Mouse (Mus musculus): ENCODE measurements around the gene Dscam.

GRCm38 (mm10) chr16:97021496-97021895, 149.1 kb downstream of the Dscam start:
- TF ChIP-seq POLR2A (IDR thresholded peaks at IDR 0.05; ENCODE audit: low read depth, low read length) (no peak), CTCF (IDR thresholded peaks at IDR 0.05; ENCODE audit: extremely low read depth, insufficient read depth, insufficient read length, insufficient replicate concordance) (no peak)
